Mouse (Mus musculus): Measurements from ENCODE around the gene Arntl. TPM values are rescaled to one million over a fixed set of nuclear protein-coding genes. Genes with fewer than 3 reads are reported as not detected.

Gene Arntl
- polyA plus RNA-seq, 1 experiment: 7.3 TPM

DNA sequence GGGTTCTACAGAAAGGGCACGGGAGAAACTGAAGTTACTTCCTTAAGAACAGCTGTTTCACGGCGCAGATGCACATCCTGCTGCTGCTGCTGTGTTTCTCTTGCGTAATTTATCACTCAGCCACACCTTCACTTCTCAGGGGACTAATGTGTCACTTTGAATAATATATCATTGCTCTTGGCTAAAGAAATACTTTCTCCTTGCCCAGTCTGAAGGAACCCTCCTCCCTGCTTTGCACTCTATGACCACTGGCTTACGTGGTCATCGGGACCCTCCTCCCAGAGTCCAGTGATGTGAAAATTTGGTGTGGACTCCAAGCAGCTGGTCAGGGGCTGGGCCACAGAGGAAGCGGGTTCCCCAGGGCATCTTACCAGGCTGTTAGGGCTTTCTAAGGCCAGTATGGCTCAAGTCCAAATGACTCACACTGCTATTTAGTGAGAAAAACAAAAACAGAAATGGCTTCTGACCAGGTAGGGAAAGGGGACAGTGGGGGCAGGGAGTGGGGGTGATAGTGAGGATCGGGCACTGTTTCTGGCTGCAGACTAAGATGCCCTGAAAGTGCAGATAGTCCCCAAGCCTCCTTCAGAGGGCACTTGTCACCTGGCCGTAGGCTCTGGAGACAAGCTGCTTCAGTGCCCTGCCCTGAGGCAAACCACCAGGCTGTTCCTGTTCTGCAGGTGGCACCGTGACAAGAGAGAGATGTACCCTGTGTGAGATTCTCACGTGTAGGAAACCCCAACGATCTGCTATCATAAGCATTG is 34.8 kb downstream of the Arntl start:
- H3K27ac ChIP-seq (ENCODE audit: insufficient read depth, low read depth, low read length): peak overlapping the region; percentile 5; the same call in 1 of the 2 replicates
- H3K36me3 ChIP-seq (ENCODE audit: control insufficient read depth, insufficient read depth, low read length): no peaks in the 10 kb centered on the region
- peak; percentile 73 for DNase-seq
- TF ChIP-seq POLR2A (IDR thresholded peaks at IDR 0.05; ENCODE audit: low read depth, low read length) (no peak), CTCF (conservative IDR thresholded peaks at IDR 0.05; ENCODE audit: insufficient read depth, insufficient read length, low read depth, low read length) (no peak)
- 20% methylated on average over 12 of the region's 12 CpGs for WGBS
- no peak overlapping the region for H3K4me3 ChIP-seq (ENCODE audit: insufficient read depth, low read depth, low read length)
- peaks cover 33% of the 10 kb centered on the region for H3K4me1 ChIP-seq (ENCODE audit: control insufficient read depth, insufficient read depth, low read length)
- no peaks in the 10 kb centered on the region for H3K27me3 ChIP-seq (replicated peaks; ENCODE audit: control insufficient read depth, insufficient read depth, low read length)

DNA sequence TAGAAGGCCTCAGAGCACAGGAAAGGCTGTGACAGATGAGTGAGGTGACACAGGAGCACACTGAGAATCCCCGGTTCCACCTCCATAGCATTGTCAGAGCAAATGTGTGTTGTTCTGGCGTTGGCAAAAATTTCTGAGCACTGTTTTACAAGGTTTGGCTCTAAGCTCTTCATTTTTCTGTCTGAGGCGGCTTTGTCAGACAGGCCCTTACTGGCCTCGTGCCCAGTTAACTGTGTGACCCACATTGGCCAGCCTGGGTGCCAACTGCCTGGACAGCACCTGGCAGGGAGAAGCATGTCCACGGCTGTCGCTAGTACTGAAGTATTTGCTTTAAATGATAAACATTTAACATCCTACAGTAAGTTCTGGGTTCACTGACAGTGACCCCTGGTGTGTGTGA is 35.4 kb downstream of the Arntl start:
- TF ChIP-seq CTCF (conservative IDR thresholded peaks at IDR 0.05; ENCODE audit: insufficient read depth, insufficient read length, low read depth, low read length) (no peak), POLR2A (IDR thresholded peaks at IDR 0.05; ENCODE audit: low read depth, low read length) (no peak)
- 11% methylated on average over 6 of the region's 6 CpGs for WGBS
- no peaks in the 10 kb centered on the region for H3K27me3 ChIP-seq (replicated peaks; ENCODE audit: control insufficient read depth, insufficient read depth, low read length)
- peak; percentile 92 for DNase-seq
- H3K4me3 ChIP-seq (ENCODE audit: insufficient read depth, low read depth, low read length): no peak overlapping the region
- H3K4me1 ChIP-seq (ENCODE audit: control insufficient read depth, insufficient read depth, low read length): peaks cover 33% of the 10 kb centered on the region
- 0 out of 2 replicates have a peak overlapping the region, but pooled peaks have one; percentile 5 for H3K27ac ChIP-seq (ENCODE audit: insufficient read depth, low read depth, low read length)
- H3K36me3 ChIP-seq (ENCODE audit: control insufficient read depth, insufficient read depth, low read length): no peaks in the 10 kb centered on the region

DNA sequence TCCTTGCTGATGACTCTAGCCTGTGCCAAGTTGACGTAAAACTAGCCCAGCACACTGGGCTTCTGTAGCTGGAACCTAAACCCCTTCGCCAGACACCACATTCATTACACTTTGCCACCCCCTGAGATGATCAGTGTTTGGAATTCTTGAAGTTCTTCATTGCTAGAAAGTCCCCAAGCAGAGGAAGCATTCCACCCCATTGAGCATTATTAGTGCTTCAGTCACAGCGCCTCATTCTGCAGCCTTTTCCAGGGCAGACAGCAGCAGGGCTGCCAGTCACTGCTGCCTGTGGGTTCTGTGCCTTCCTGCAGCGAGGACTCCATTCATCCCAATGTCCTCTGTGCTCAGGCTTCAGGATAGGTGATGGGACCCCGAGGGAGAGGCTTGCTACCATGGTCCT is 37.9 kb downstream of the Arntl start:
- Histone ChIP-seq H3K27me3 (replicated peaks; ENCODE audit: control insufficient read depth, insufficient read depth, low read length) (no peaks in the 10 kb centered on the region), H3K4me3 (ENCODE audit: insufficient read depth, low read depth, low read length) (no peak overlapping the region), H3K4me1 (ENCODE audit: control insufficient read depth, insufficient read depth, low read length) (peaks cover 43% of the 10 kb centered on the region), H3K27ac (ENCODE audit: insufficient read depth, low read depth, low read length) (no peak overlapping the region), H3K36me3 (ENCODE audit: control insufficient read depth, insufficient read depth, low read length) (no peaks in the 10 kb centered on the region)
- no peak for DNase-seq
- no peak for TF ChIP-seq POLR2A (IDR thresholded peaks at IDR 0.05; ENCODE audit: low read depth, low read length)
- TF ChIP-seq CTCF (conservative IDR thresholded peaks at IDR 0.05; ENCODE audit: insufficient read depth, insufficient read length, low read depth, low read length): no peak
- 86% methylated on average over 5 of the region's 5 CpGs for WGBS

DNA sequence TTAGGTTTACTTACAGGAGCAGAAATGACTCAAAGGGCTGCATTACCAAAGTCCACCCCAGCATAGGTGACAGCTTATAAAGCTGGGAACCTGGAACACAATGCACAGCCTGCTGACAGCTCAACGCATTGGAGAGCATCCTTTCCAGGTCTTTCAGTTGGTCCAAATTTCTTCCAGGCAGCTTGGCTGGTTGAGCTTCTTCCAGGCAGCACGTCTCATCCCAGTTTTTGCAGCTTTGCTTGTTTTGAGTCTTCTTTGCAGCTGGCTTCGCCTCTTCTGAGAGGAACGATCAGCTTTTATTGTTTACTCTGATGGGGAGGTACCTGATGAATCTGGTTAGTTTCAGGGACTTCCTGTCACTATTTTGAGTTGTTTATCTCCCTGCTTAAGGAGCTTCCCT is 39.2 kb downstream of the Arntl start:
- no peak for DNase-seq
- H3K4me1 ChIP-seq (ENCODE audit: control insufficient read depth, insufficient read depth, low read length): peaks cover 42% of the 10 kb centered on the region
- TF ChIP-seq CTCF (conservative IDR thresholded peaks at IDR 0.05; ENCODE audit: insufficient read depth, insufficient read length, low read depth, low read length) (no peak), POLR2A (IDR thresholded peaks at IDR 0.05; ENCODE audit: low read depth, low read length) (no peak)
- WGBS: 88% methylated on average over 4 of the region's 4 CpGs
- H3K36me3 ChIP-seq (ENCODE audit: control insufficient read depth, insufficient read depth, low read length): no peaks in the 10 kb centered on the region
- no peaks in the 10 kb centered on the region for H3K27me3 ChIP-seq (replicated peaks; ENCODE audit: control insufficient read depth, insufficient read depth, low read length)
- H3K4me3 ChIP-seq (ENCODE audit: insufficient read depth, low read depth, low read length): no peak overlapping the region
- H3K27ac ChIP-seq (ENCODE audit: insufficient read depth, low read depth, low read length): peak overlapping the region; percentile 44; the same call in 1 of the 2 replicates

DNA sequence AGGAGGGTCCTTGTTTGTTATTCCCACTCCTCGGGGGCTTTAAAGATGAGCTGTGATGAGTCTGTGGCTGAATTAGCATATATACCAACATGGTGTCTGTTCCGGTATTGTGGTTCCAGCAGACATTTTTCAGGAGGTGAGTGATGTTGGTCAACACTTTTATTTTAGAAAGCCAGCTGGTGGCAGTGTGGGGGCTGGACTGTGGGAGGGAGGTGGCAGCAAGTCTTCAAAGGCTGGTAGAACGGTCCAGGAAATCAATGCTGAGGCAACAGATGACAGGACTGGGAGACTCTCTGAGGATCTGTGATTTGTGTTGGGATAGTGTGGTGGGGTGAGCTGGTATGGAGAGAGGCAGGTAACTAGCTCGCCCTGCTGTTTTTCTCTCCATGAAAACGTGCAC is 39.9 kb downstream of the Arntl start:
- H3K36me3 ChIP-seq (ENCODE audit: control insufficient read depth, insufficient read depth, low read length): no peaks in the 10 kb centered on the region
- no peak for TF ChIP-seq POLR2A (IDR thresholded peaks at IDR 0.05; ENCODE audit: low read depth, low read length)
- TF ChIP-seq CTCF (conservative IDR thresholded peaks at IDR 0.05; ENCODE audit: insufficient read depth, insufficient read length, low read depth, low read length): no peak
- WGBS: 81% methylated on average over 5 of the region's 5 CpGs

DNA sequence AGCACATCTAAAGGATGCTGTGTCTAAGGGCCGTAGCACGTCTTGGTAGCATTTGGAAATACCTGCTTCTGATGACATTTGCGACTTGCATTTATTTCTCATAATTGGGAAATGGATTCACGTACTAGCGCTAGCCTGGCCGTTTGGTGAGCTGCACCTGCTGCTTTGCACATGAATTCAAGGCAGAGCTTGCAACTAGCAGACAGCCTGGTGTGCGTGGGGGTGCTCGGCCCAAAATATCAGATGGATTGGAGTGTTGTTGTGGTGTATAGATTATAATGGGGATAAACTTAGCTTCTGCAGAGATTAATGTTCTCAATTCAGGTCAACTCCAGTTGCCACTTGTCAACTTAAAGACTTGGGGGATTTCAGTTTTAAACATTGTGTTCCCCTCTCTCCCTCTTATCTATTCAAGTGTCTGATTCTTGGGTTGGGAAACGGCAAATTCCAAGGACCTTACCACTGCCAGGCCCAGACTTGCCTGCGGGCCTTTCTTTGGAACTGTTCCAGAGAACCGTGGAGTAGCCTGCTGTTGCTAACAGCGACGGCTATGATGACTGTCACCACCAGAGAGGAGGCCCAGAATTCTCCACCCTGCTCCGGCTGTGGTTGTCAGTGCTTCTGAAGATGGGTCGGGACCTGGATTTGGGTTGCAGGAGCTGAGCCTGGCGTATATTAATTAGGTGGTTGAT is 42.0 kb downstream of the Arntl start:
- WGBS: 59% methylated on average over 16 of the region's 16 CpGs
- Histone ChIP-seq H3K36me3 (ENCODE audit: control insufficient read depth, insufficient read depth, low read length) (no peaks in the 10 kb centered on the region), H3K4me1 (ENCODE audit: control insufficient read depth, insufficient read depth, low read length) (peaks cover 35% of the 10 kb centered on the region), H3K27me3 (replicated peaks; ENCODE audit: control insufficient read depth, insufficient read depth, low read length) (no peaks in the 10 kb centered on the region), H3K27ac (ENCODE audit: insufficient read depth, low read depth, low read length) (no peak overlapping the region), H3K4me3 (ENCODE audit: insufficient read depth, low read depth, low read length) (no peak overlapping the region)
- DNase-seq: peak; percentile 67
- TF ChIP-seq CTCF (conservative IDR thresholded peaks at IDR 0.05; ENCODE audit: insufficient read depth, insufficient read length, low read depth, low read length) (no peak), POLR2A (IDR thresholded peaks at IDR 0.05; ENCODE audit: low read depth, low read length) (no peak)

More for the DNA sequence above, 39.9 kb downstream of the Arntl start:
- H3K4me3 ChIP-seq (ENCODE audit: insufficient read depth, low read depth, low read length): no peak overlapping the region
- H3K27me3 ChIP-seq (replicated peaks; ENCODE audit: control insufficient read depth, insufficient read depth, low read length): no peaks in the 10 kb centered on the region
- H3K4me1 ChIP-seq (ENCODE audit: control insufficient read depth, insufficient read depth, low read length): peaks cover 35% of the 10 kb centered on the region
- no peak overlapping the region for H3K27ac ChIP-seq (ENCODE audit: insufficient read depth, low read depth, low read length)
- no peak for DNase-seq

DNA sequence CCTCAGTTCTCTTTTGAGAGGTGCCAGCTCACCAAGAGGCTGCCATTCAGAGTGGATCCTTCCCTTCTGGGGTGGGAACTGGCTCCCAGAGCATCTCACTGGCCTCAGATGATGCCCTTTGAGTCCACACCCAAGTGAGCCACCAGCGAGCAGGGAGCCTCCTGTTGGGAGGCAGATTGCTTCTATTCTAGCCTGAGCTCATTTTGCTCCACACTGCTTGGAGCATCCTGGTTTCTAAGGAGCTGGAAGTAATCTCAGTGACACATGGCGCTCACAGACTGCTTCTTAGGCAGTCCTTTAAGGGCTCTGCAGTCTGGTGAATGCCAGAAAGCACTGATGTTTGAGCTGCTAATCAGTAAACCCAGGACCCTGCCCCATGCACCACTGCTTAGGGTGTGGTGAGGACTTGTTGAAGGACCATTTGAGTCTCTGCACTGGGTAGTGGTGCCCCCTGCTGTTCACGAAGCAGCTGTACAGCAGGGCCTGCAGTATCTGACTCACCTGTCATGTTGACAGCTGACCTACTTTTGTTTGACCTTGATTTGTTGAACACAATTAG is 43.2 kb downstream of the Arntl start:
- Histone ChIP-seq H3K27me3 (replicated peaks; ENCODE audit: control insufficient read depth, insufficient read depth, low read length) (no peaks in the 10 kb centered on the region), H3K4me1 (ENCODE audit: control insufficient read depth, insufficient read depth, low read length) (peaks cover 32% of the 10 kb centered on the region), H3K4me3 (ENCODE audit: insufficient read depth, low read depth, low read length) (no peak overlapping the region), H3K36me3 (ENCODE audit: control insufficient read depth, insufficient read depth, low read length) (no peaks in the 10 kb centered on the region), H3K27ac (ENCODE audit: insufficient read depth, low read depth, low read length) (no peak overlapping the region; the same call in 1 of the 2 replicates)
- TF ChIP-seq POLR2A (IDR thresholded peaks at IDR 0.05; ENCODE audit: low read depth, low read length) (no peak), CTCF (conservative IDR thresholded peaks at IDR 0.05; ENCODE audit: insufficient read depth, insufficient read length, low read depth, low read length) (peak; percentile 95)
- peak; percentile 73 for DNase-seq
- 54% methylated on average over 3 of the region's 3 CpGs for WGBS
